Mouse (Mus musculus): ENCODE measurements around the gene Mrps26. TPM values are rescaled to one million over a fixed set of nuclear protein-coding genes. Genes with fewer than 3 reads are reported as not detected.

Gene Mrps26
- total RNA-seq, 1 experiment from 2014 or later, result 34.9 TPM

GRCm38 (mm10) chr2:130595596-130595995, 32.1 kb downstream of the Mrps26 start:
- ATAC-seq (replicated peaks in 1 of 2; ENCODE audit: insufficient read depth in 1 of 2, low FRiP score in 2 of 2, low TSS enrichment in 1 of 2, low read depth in 1 of 2, poor library complexity in 2 of 2, severe bottlenecking in 2 of 2), result no peak

- ATAC-seq (replicated peaks in 1 of 2; ENCODE audit: insufficient read depth in 1 of 2, low FRiP score in 2 of 2, low TSS enrichment in 1 of 2, low read depth in 1 of 2, poor library complexity in 2 of 2, severe bottlenecking in 2 of 2), result peak; percentile 51 to 62; a peak in 2 of 4 replicates
Measured at GRCm38 (mm10) chr2:130597601-130598010, 34.1 kb downstream of the Mrps26 start.

- ATAC-seq (replicated peaks in 1 of 2; ENCODE audit: insufficient read depth in 1 of 2, low FRiP score in 2 of 2, low TSS enrichment in 1 of 2, low read depth in 1 of 2, poor library complexity in 2 of 2, severe bottlenecking in 2 of 2), result no peak
Measured at GRCm38 (mm10) chr2:130598399-130598798, 34.9 kb downstream of the Mrps26 start.

GRCm38 (mm10) chr2:130602195-130602594, 38.7 kb downstream of the Mrps26 start:
- no peak for ATAC-seq (replicated peaks in 1 of 2; ENCODE audit: insufficient read depth in 1 of 2, low FRiP score in 2 of 2, low TSS enrichment in 1 of 2, low read depth in 1 of 2, poor library complexity in 2 of 2, severe bottlenecking in 2 of 2)

GRCm38 (mm10) chr2:130613091-130613490, 49.5 kb downstream of the Mrps26 start:
- no peak for ATAC-seq (replicated peaks in 1 of 2; ENCODE audit: insufficient read depth in 1 of 2, low FRiP score in 2 of 2, low TSS enrichment in 1 of 2, low read depth in 1 of 2, poor library complexity in 2 of 2, severe bottlenecking in 2 of 2)

Other genes with a start within 250 kb of the Mrps26 start
- 0.94 and 6.9 TPM in 2 replicates for gene Cpxm1, start 166.2 kb upstream of the Mrps26 start, total RNA-seq (2017)
- not detected in 2 replicates for gene Gm28372, start 158.5 kb upstream of the Mrps26 start, total RNA-seq (2017)
- not detected in 2 replicates for gene 1700020A23Rik, start 158.5 kb upstream of the Mrps26 start, total RNA-seq (2017)
- gene Tmem239, start 157.3 kb upstream of the Mrps26 start, total RNA-seq (2017), result not detected in 2 replicates
- 127 and 142 TPM in 2 replicates for gene Vps16, start 139.4 kb upstream of the Mrps26 start, total RNA-seq (2017)
- gene Pced1a, start 139.0 kb upstream of the Mrps26 start, total RNA-seq (2017), result 11.5 and 12.5 TPM in 2 replicates
- 155 and 171 TPM in 2 replicates for gene Ptpra, start 113.5 kb upstream of the Mrps26 start, total RNA-seq (2017)
- gene Oxt, start 12.4 kb downstream of the Mrps26 start, total RNA-seq (2017), result not detected in 2 replicates
- not detected in 2 replicates for gene Avp, start 18.8 kb downstream of the Mrps26 start, total RNA-seq (2017)
- gene Fastkd5, start 66.3 kb downstream of the Mrps26 start, total RNA-seq (2017), result 17.7 and 20.2 TPM in 2 replicates
- gene Ubox5, start 66.3 kb downstream of the Mrps26 start, total RNA-seq (2017), result 6.3 and 9.4 TPM in 2 replicates
- gene Lzts3, start 79.1 kb downstream of the Mrps26 start, total RNA-seq (2017), result 0.44 and 0.45 TPM in 2 replicates
- gene Ddrgk1, start 100.9 kb downstream of the Mrps26 start, total RNA-seq (2017), result 97.6 and 97.7 TPM in 2 replicates
- gene Itpa, start 103.9 kb downstream of the Mrps26 start, total RNA-seq (2017), result 55.2 and 57.7 TPM in 2 replicates
- not detected in 2 replicates for gene Slc4a11, start 133.8 kb downstream of the Mrps26 start, total RNA-seq (2017)